Mouse (Mus musculus): Measurements from ENCODE around the gene Gpc1.

DNA sequence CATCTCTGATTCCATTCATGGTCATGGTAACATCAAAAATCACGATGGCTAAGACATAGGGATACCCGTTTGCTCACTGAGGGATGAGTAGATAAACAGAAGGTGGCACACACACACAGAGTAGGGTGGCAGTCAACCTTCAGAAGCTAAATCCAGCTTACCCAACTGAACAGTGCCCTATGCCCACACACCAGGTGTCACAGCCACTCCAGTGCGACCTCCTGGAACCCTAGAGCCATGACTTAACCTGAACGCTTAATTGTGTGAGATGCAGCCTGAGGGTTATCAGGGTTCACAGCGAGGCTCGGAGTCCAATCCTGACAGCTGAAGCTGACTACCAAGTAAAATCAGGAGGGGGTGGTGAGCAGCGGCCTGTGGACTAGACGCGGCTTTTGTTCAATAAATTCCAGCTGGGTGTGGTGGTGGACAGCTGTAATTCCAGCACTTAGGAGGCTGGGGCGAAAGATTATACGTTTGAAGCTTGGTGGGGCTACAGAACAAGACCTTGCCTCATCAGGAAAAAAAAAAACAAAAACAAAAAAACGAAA is 46.1 kb downstream of the Gpc1 start:
- TF ChIP-seq TAL1 (IDR thresholded peaks at IDR 0.05; ENCODE audit: low read length), result no peak
- no peak for TF ChIP-seq GATA1 (IDR thresholded peaks at IDR 0.05; ENCODE audit: low read length)
